Mouse (Mus musculus): ENCODE data around the gene Rbm28. TPM values are rescaled to one million over a fixed set of nuclear protein-coding genes. Genes with fewer than 3 reads are reported as not detected.

Rbm28 gene
- total RNA-seq (2014; rRNA removed) (32.8 and 33.5 TPM in 2 replicates), polyA plus RNA-seq (2015; fragmentation: Nextera tagmentation; extraction: Ambion mirVana) (14.7 and 18.0 TPM in 2 replicates)

DNA sequence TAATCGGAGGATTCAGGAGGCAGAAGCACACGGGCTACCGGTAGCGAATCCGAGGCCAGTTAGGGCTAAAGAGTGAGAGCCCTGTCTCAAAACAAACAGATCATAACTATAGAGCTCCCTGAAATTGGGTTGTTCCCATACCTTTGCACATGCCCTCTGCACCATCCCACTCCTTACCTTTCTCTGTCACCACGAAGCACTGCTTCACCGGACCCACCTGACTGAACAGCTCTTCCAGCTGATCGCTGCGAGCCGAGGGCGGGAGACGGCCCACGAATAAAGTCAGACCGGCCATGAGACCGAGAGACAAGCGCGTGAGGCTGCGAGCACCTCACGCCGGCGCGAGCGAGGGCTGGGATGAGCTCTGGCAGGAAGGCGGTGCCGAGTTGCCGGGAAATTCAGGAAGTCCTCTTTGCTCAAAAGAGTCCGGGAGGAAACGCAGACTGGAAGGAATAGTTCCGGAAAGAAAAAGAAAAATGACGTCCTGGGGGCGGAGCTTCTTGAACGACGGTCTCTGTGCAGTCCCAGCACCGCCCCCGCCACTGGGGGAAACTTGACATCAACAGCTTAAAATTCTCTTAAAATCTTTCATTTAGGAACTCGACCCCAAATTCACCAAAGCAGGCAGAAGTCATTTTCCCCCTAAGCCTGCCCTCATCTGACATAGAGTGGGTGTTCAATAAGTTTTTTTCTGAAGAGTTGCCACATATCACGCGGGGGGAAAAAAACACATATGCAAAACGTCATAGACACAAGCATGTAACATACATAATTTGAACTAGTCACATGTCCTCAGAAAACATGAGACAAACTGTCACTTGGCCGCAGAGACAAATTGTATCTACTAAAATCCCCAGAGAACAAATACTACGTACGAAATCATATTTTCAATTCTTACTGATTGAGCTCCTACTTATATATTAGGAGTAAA is at the start of gene Rbm28:
Rbm28 (minus strand) TSS at position 693 of the 931 bp plus-strand sequence.
- WGBS = 9% methylated on average over 42 of the region's 42 CpGs
- ATAC-seq (peak; percentile 88), DNase-seq (peak; percentile 97)
- 0 out of 2 replicates have a peak, but pooled peaks cover 12% of the 10 kb centered on the region for H3K27me3 ChIP-seq (ENCODE audit: insufficient read depth, low read length)
- H3K9ac ChIP-seq = peak within 1 kb of the TSS; percentile 54
- H3K4me1 ChIP-seq (ENCODE audit: insufficient read depth) = peaks cover 8% of the 10 kb centered on the region; the same call in 1 of the 2 replicates
- 0 out of 2 replicates have a peak within 1 kb of the TSS, but pooled peaks have one; percentile 37 for H3K27ac ChIP-seq (ENCODE audit: low read depth, low read length)
- H3K4me2 ChIP-seq (ENCODE audit: low read depth) = peak within 1 kb of the TSS; percentile 80
- peaks cover 4% of the 10 kb centered on the region; the same call in 1 of the 2 replicates for H3K36me3 ChIP-seq (ENCODE audit: insufficient read depth)
- TF ChIP-seq CTCF (IDR thresholded peaks at IDR 0.05; ENCODE audit: low read depth) = no peak
- no peaks in the 10 kb centered on the region for H3K9me3 ChIP-seq (ENCODE audit: low read length)
- peak within 1 kb of the TSS; percentile 62 for H3K4me3 ChIP-seq (ENCODE audit: low read depth, low read length)

DNA sequence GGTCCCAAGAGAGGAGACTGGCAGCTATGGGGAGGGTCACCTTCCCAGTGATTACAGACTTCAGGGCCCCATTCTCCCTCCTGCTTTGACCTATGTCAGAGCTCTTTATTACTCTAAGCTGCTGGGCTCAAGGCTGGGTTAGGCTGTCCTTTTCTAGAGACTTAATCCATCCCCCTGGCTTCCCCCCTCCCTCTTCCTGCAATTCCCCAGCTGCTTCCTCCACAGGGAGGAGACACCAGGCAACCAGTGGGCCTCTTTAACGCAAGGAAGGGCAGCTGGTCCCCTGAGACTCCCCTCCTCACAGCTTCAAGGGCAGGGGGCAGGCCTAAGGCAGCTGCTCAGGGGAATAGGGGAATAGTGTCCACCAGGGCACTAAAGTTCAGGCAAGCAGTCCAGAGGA is 49.4 kb upstream of the Rbm28 start:
- no peak overlapping the region for H3K4me2 ChIP-seq (ENCODE audit: low read depth)
- WGBS = 26% methylated on average over 1 of the region's 1 CpGs
- H3K4me1 ChIP-seq (ENCODE audit: insufficient read depth) = peaks cover 10% of the 10 kb centered on the region; the same call in 1 of the 2 replicates
- H3K9ac ChIP-seq = no peak overlapping the region
- no peaks in the 10 kb centered on the region for H3K27me3 ChIP-seq (ENCODE audit: insufficient read depth, low read length)
- no peaks in the 10 kb centered on the region for H3K36me3 ChIP-seq (ENCODE audit: insufficient read depth)
- no peak overlapping the region for H3K4me3 ChIP-seq (ENCODE audit: low read depth, low read length)
- no peaks in the 10 kb centered on the region for H3K9me3 ChIP-seq (ENCODE audit: low read length)
- ATAC-seq (no peak), DNase-seq (no peak)
- no peak for TF ChIP-seq CTCF (IDR thresholded peaks at IDR 0.05; ENCODE audit: low read depth)
- no peak overlapping the region for H3K27ac ChIP-seq (ENCODE audit: low read depth, low read length)

DNA sequence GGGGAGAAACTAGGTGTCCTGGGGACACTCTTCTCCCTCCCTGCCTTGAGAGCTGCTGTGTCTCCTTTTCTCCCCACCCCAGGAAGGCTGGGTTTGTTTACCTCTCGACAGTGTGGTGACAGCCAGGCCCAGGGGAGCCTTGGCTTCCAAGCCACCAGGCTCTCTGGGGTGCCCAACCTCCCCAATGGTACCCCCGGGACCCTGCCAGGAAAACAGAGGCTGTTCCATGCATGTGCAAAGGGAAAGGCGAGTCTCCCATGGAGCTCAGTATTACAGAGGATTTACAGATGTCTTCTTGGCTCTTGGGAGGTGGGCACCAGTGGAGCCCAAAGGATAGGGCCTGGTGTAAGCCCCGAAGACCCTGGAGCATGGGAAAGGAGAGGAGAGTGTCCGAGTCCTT is 48.6 kb upstream of the Rbm28 start:
- ATAC-seq (no peak), DNase-seq (no peak)
- Histone ChIP-seq H3K27ac (ENCODE audit: low read depth, low read length) (no peak overlapping the region), H3K4me3 (ENCODE audit: low read depth, low read length) (no peak overlapping the region), H3K4me1 (ENCODE audit: insufficient read depth) (peaks cover 10% of the 10 kb centered on the region; the same call in 1 of the 2 replicates), H3K4me2 (ENCODE audit: low read depth) (no peak overlapping the region), H3K36me3 (ENCODE audit: insufficient read depth) (no peaks in the 10 kb centered on the region), H3K27me3 (ENCODE audit: insufficient read depth, low read length) (no peaks in the 10 kb centered on the region), H3K9me3 (ENCODE audit: low read length) (no peaks in the 10 kb centered on the region), H3K9ac (no peak overlapping the region)
- no peak for TF ChIP-seq CTCF (IDR thresholded peaks at IDR 0.05; ENCODE audit: low read depth)
- WGBS = 63% methylated on average over 5 of the region's 5 CpGs

DNA sequence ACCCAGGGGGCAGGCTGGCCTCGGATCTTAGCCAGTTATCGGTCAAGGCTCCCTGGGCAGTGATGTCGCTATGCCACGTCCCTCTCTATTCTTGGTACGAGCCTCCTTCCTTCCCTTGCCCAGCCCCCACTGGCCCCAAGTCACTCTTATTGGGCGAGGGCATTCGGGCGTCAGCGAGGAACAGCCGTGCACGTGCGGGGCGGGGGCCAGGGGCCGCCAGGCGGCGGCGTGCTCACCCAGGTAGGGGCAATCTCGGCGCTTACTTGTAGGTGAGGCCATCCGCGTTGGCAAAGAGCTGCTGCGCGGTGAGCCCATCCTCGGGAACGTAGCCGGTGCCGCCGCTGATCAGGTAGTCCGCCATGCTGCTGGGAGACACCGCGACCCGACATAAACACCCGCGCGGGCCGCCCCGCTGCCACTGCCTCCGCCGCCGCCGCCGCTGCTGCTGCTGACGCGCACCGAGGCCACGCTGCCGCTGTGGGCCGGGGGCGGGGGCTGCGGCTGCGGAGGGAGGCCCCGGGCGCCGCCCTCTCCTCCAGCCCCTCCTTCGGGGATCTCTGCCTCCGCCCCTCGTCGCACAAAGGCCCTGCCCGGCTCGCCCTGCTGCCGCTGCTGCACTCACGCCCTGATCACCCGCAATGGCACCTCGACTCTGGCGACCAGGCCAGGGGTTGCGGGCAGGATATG is 47.1 kb upstream of the Rbm28 start:
- Histone ChIP-seq H3K9ac (peak overlapping the region; percentile 71), H3K4me3 (ENCODE audit: low read depth, low read length) (peak overlapping the region; percentile 53), H3K36me3 (ENCODE audit: insufficient read depth) (peaks cover 5% of the 10 kb centered on the region), H3K27me3 (ENCODE audit: insufficient read depth, low read length) (no peaks in the 10 kb centered on the region), H3K27ac (ENCODE audit: low read depth, low read length) (peak overlapping the region; percentile 77), H3K9me3 (ENCODE audit: low read length) (no peaks in the 10 kb centered on the region), H3K4me1 (ENCODE audit: insufficient read depth) (peaks cover 10% of the 10 kb centered on the region; the same call in 1 of the 2 replicates), H3K4me2 (ENCODE audit: low read depth) (peak overlapping the region; percentile 68)
- peak; percentile 86 for DNase-seq
- WGBS = under 1% methylated on average over 63 of the region's 66 CpGs
- TF ChIP-seq CTCF (IDR thresholded peaks at IDR 0.05; ENCODE audit: low read depth) = peak; percentile 46; the same call in 1 of the 2 replicates
- peak; percentile 85 for ATAC-seq

DNA sequence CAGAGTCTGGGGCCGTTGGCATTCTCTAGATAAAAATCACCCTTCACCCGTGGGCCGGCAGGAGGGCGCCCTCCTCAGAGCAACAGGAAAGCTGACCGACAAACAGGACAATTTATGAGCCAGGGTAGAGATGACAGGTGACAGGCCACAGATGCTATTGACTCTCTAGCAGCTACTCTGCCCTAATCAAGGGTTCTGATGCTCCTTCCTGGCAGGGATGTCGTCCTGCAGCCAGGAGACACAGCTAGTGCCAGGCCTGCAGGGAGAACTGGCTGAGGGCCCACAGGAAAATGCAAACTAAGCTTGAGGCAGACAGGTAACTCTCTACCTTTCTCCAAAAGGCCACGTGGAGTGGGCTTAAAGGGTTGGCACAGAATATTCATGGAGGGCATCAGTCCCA is 46.3 kb upstream of the Rbm28 start:
- H3K36me3 ChIP-seq (ENCODE audit: insufficient read depth) = peaks cover 10% of the 10 kb centered on the region
- 30% methylated on average over 7 of the region's 7 CpGs for WGBS
- H3K9ac ChIP-seq = peak overlapping the region; percentile 71
- TF ChIP-seq CTCF (IDR thresholded peaks at IDR 0.05; ENCODE audit: low read depth) = peak; percentile 18; the same call in 1 of the 2 replicates
- H3K4me1 ChIP-seq (ENCODE audit: insufficient read depth) = peaks cover 10% of the 10 kb centered on the region; the same call in 1 of the 2 replicates
- peak overlapping the region; percentile 53 for H3K4me3 ChIP-seq (ENCODE audit: low read depth, low read length)
- ATAC-seq (no peak), DNase-seq (no peak)
- H3K27me3 ChIP-seq (ENCODE audit: insufficient read depth, low read length) = no peaks in the 10 kb centered on the region
- H3K27ac ChIP-seq (ENCODE audit: low read depth, low read length) = 0 out of 2 replicates have a peak overlapping the region, but pooled peaks have one; percentile 77
- peak overlapping the region; percentile 68 for H3K4me2 ChIP-seq (ENCODE audit: low read depth)
- H3K9me3 ChIP-seq (ENCODE audit: low read length) = no peaks in the 10 kb centered on the region

DNA sequence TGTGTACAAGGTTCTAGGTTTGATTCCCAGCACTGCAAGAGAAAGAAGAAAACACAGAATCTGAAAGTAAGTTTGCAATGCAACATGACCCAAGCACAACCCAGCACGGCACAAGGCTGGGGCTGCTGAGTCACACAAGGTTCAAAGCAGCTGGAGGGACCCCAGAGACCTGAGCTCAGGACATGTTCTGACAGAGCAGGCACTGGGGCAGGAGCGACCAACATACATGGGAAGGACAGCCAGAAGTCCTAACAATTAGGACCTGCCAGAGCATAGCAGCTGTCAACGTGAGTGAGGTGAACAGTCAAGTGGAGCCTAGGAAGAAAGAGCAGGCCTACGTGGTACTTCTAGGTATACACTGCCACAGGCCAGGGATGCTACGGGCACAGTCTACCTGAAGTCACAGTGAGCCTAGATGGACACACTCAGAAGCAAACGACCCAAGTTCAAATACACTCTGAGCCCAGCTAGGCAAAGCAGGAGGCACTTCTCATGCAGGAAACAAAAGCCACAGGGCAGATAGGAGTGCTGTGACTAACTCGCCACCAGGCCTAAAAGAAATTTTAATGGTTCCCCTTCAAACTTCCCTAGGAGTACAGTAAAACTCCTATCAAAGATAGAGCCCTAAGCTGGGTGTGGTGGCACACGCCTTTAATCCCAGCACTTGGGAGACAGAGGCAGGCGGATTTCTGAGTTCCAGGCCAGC is 45.6 kb upstream of the Rbm28 start:
- no peak for ATAC-seq

More for the DNA sequence above, 45.6 kb upstream of the Rbm28 start:
- H3K4me2 ChIP-seq (ENCODE audit: low read depth) = peak overlapping the region; percentile 17; the same call in 1 of the 2 replicates
- no peak for DNase-seq
- TF ChIP-seq CTCF (IDR thresholded peaks at IDR 0.05; ENCODE audit: low read depth) = no peak
- H3K9me3 ChIP-seq (ENCODE audit: low read length) = no peaks in the 10 kb centered on the region
- peaks cover 10% of the 10 kb centered on the region; the same call in 1 of the 2 replicates for H3K4me1 ChIP-seq (ENCODE audit: insufficient read depth)
- H3K36me3 ChIP-seq (ENCODE audit: insufficient read depth) = peaks cover 15% of the 10 kb centered on the region
- 81% methylated on average over 9 of the region's 9 CpGs for WGBS
- no peak overlapping the region for H3K9ac ChIP-seq
- H3K27me3 ChIP-seq (ENCODE audit: insufficient read depth, low read length) = no peaks in the 10 kb centered on the region
- no peak overlapping the region for H3K27ac ChIP-seq (ENCODE audit: low read depth, low read length)
- H3K4me3 ChIP-seq (ENCODE audit: low read depth, low read length) = no peak overlapping the region
